Mouse (Mus musculus): ENCODE measurements around the gene Pdap1. TPM values are rescaled to one million over a fixed set of nuclear protein-coding genes. Genes with fewer than 3 reads are reported as not detected.

Gene Pdap1
- polyA plus RNA-seq, 1 experiment: 74.2 TPM

DNA sequence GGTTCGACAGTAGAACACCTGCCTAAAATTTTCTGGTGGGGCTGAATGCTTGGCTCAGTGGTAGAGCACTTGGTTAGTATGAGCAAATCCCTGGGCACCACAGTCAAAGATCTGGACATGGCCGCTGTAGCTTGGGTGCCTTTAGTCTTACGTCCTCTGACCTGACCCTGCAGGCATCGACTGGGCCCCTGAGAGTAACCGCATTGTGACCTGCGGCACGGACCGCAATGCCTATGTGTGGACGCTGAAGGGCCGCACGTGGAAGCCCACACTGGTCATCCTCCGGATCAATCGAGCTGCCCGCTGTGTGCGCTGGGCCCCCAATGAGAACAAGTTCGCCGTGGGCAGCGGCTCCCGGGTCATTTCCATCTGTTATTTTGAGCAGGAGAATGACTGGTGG lies 16.6 kb downstream of the Pdap1 start:
- Histone ChIP-seq H3K4me1 (ENCODE audit: control insufficient read depth, insufficient read depth, low read length) (no peaks in the 10 kb centered on the region), H3K27ac (ENCODE audit: insufficient read depth, low read length) (no peak overlapping the region), H3K4me3 (ENCODE audit: insufficient read depth, low read length) (no peak overlapping the region)
- TF ChIP-seq CTCF (IDR thresholded peaks at IDR 0.05; ENCODE audit: extremely low read depth, insufficient read depth, low read length) (no peak), POLR2A (IDR thresholded peaks at IDR 0.05; ENCODE audit: extremely low read depth, insufficient read depth, low read length) (no peak)

DNA sequence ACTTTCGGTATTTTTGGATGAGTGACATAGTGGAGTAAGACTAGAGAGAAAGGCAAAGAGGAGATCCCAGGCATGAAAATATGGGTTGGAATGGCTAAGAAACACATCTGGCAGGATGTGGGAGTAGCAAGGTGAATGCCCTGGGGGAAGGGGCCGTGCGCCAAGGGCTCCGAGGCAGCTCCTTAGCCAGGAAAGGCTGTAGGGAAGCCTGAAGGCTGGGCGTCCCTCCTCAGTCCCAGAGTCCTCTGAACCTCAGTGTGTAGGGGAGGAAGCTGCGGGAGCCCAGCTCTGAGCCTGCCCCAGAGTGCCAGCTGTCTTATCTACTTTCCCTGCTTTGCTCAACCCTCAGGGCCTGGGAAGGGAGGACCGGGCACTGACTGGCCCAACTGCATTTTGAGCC lies 19.1 kb downstream of the Pdap1 start:
- no peaks in the 10 kb centered on the region for H3K4me1 ChIP-seq (ENCODE audit: control insufficient read depth, insufficient read depth, low read length)
- no peak overlapping the region for H3K27ac ChIP-seq (ENCODE audit: insufficient read depth, low read length)
- TF ChIP-seq CTCF (IDR thresholded peaks at IDR 0.05; ENCODE audit: extremely low read depth, insufficient read depth, low read length): no peak
- no peak for TF ChIP-seq POLR2A (IDR thresholded peaks at IDR 0.05; ENCODE audit: extremely low read depth, insufficient read depth, low read length)
- no peak overlapping the region for H3K4me3 ChIP-seq (ENCODE audit: insufficient read depth, low read length)

DNA sequence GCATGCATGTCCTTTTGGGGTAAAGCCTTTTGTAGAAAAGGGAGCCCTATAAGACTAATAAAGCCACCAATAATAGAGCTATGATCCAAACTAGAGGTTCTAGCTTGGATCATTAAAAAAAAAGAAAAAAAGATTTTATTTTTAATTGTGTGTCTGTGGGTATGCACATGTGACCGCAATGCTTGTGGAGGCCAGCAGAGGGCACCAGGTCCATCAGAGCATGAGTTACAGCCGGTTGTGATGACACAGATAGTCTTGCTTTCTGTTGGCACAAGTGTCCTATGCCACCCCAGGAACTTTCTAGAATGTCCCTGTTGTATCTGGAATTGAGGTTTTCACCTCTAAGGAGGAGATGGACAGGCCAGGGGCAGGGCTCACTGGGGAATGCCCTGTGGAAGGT lies 20.7 kb downstream of the Pdap1 start:
- no peaks in the 10 kb centered on the region for H3K4me1 ChIP-seq (ENCODE audit: control insufficient read depth, insufficient read depth, low read length)
- no peak overlapping the region for H3K27ac ChIP-seq (ENCODE audit: insufficient read depth, low read length)
- no peak overlapping the region for H3K4me3 ChIP-seq (ENCODE audit: insufficient read depth, low read length)
- TF ChIP-seq CTCF (IDR thresholded peaks at IDR 0.05; ENCODE audit: extremely low read depth, insufficient read depth, low read length) (peak; percentile 9; the same call in 1 of the 2 replicates), POLR2A (IDR thresholded peaks at IDR 0.05; ENCODE audit: extremely low read depth, insufficient read depth, low read length) (no peak)

DNA sequence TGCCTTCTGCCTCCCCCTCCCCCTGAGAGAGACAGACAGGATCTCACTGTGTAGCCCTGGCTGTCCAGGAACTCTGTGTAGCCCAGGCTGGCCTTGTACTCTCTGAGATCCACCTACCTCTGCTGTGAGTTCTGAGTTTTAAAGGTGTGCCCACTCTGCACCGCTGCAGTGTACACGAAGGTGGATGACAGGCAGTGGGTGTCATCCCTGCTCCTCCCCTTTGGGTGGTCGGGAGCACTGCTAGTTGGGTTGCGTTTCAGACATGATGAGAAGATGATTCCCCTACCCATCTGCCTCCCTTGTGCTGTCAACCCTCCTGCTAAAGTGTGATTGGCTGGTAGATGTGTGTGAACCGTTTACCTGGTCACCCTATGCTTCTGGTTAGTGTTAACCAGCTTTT lies 21.6 kb downstream of the Pdap1 start:
- TF ChIP-seq CTCF (IDR thresholded peaks at IDR 0.05; ENCODE audit: extremely low read depth, insufficient read depth, low read length) (no peak), POLR2A (IDR thresholded peaks at IDR 0.05; ENCODE audit: extremely low read depth, insufficient read depth, low read length) (no peak)
- Histone ChIP-seq H3K4me1 (ENCODE audit: control insufficient read depth, insufficient read depth, low read length) (no peaks in the 10 kb centered on the region), H3K4me3 (ENCODE audit: insufficient read depth, low read length) (no peak overlapping the region), H3K27ac (ENCODE audit: insufficient read depth, low read length) (no peak overlapping the region)

DNA sequence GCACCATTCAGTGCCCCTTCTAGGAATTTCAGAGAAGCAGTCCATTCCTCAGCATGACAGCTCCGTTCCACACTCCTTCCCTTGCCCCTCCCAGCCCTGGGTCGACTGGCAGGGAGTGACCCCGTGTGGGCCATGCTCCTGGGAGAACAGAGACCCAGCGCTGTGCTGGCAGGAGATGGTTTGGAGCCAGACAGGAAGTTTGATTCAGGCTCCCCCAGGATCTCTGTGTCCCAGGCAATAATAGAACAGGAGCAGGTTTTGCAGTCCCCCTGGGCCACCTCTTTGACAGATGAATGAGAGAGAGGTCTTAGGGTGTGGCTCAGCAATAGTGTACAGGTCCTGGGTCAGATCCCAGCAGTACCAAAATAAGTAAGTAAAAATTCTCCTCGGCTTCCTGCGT lies 22.0 kb downstream of the Pdap1 start:
- Histone ChIP-seq H3K27ac (ENCODE audit: insufficient read depth, low read length) (no peak overlapping the region), H3K4me1 (ENCODE audit: control insufficient read depth, insufficient read depth, low read length) (no peaks in the 10 kb centered on the region), H3K4me3 (ENCODE audit: insufficient read depth, low read length) (no peak overlapping the region)
- TF ChIP-seq CTCF (IDR thresholded peaks at IDR 0.05; ENCODE audit: extremely low read depth, insufficient read depth, low read length) (no peak), POLR2A (IDR thresholded peaks at IDR 0.05; ENCODE audit: extremely low read depth, insufficient read depth, low read length) (no peak)

DNA sequence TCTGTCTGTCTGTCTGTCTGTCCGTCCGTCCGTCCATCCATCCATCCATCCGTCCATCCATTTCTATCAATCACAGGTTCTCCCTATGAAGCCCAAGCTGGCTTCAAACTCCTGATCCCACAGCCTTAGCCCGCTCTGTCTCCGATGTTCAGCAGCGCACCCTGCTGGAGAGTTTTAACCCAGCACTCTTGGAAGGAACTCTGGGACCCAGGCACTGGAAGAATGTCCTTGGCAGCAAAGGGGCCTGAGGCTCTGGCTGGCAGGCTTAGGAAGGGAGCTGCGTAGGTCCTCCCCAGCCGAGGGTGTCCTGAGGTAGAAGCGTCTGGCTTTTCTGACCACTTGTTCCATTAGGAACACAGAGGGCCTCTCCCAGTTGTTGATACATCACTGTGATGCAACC lies 23.1 kb downstream of the Pdap1 start:
- peak overlapping the region; percentile 24; the same call in 1 of the 2 replicates for H3K27ac ChIP-seq (ENCODE audit: insufficient read depth, low read length)
- H3K4me1 ChIP-seq (ENCODE audit: control insufficient read depth, insufficient read depth, low read length): no peaks in the 10 kb centered on the region
- TF ChIP-seq POLR2A (IDR thresholded peaks at IDR 0.05; ENCODE audit: extremely low read depth, insufficient read depth, low read length) (no peak), CTCF (IDR thresholded peaks at IDR 0.05; ENCODE audit: extremely low read depth, insufficient read depth, low read length) (peak; percentile 45)
- H3K4me3 ChIP-seq (ENCODE audit: insufficient read depth, low read length): no peak overlapping the region

DNA sequence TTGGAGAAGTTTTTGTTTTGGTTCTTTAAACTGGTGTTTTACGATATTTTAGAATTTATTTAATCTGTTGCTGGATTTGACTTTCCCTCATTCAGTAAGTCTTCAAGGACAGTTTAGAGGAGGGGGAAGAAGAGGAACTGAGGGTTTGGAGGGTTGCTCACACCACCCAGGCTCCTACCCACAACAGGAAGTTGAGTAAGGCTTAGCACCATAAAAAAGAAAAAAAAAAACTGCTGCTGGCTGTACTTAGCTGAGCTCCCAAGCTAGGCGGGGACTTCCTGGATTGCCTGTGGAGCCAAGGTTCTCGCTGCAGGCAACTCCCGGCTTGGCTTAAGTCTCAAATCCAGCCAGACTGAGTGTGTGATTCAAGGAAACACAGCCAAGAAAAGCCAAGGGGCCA lies 23.7 kb downstream of the Pdap1 start:
- Histone ChIP-seq H3K27ac (ENCODE audit: insufficient read depth, low read length) (0 out of 2 replicates have a peak overlapping the region, but pooled peaks have one; percentile 5), H3K4me1 (ENCODE audit: control insufficient read depth, insufficient read depth, low read length) (no peaks in the 10 kb centered on the region), H3K4me3 (ENCODE audit: insufficient read depth, low read length) (no peak overlapping the region)
- TF ChIP-seq POLR2A (IDR thresholded peaks at IDR 0.05; ENCODE audit: extremely low read depth, insufficient read depth, low read length): no peak
- TF ChIP-seq CTCF (IDR thresholded peaks at IDR 0.05; ENCODE audit: extremely low read depth, insufficient read depth, low read length): no peak

DNA sequence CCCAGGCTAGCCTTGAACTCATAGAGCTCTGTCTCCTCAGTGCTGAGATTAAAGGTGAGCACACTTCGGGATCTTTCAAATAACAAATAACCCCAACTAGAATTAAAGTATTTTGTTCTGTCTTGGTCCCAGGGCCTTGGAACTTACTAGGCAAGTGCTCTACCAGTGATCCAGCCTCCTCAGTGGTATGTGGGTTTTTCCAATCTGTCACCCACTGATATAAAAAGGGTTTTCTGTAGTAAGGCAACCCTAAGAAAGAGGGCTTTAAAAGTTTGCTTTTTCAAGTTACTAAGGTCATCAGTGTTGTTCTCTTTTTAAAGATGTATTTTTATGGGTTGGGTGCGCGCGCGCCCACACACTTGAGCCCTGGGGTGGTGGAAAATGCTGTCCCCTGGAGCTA lies 24.3 kb downstream of the Pdap1 start:
- H3K27ac ChIP-seq (ENCODE audit: insufficient read depth, low read length): 0 out of 2 replicates have a peak overlapping the region, but pooled peaks have one; percentile 5
- no peaks in the 10 kb centered on the region for H3K4me1 ChIP-seq (ENCODE audit: control insufficient read depth, insufficient read depth, low read length)
- H3K4me3 ChIP-seq (ENCODE audit: insufficient read depth, low read length): no peak overlapping the region
- TF ChIP-seq POLR2A (IDR thresholded peaks at IDR 0.05; ENCODE audit: extremely low read depth, insufficient read depth, low read length) (no peak), CTCF (IDR thresholded peaks at IDR 0.05; ENCODE audit: extremely low read depth, insufficient read depth, low read length) (no peak)

DNA sequence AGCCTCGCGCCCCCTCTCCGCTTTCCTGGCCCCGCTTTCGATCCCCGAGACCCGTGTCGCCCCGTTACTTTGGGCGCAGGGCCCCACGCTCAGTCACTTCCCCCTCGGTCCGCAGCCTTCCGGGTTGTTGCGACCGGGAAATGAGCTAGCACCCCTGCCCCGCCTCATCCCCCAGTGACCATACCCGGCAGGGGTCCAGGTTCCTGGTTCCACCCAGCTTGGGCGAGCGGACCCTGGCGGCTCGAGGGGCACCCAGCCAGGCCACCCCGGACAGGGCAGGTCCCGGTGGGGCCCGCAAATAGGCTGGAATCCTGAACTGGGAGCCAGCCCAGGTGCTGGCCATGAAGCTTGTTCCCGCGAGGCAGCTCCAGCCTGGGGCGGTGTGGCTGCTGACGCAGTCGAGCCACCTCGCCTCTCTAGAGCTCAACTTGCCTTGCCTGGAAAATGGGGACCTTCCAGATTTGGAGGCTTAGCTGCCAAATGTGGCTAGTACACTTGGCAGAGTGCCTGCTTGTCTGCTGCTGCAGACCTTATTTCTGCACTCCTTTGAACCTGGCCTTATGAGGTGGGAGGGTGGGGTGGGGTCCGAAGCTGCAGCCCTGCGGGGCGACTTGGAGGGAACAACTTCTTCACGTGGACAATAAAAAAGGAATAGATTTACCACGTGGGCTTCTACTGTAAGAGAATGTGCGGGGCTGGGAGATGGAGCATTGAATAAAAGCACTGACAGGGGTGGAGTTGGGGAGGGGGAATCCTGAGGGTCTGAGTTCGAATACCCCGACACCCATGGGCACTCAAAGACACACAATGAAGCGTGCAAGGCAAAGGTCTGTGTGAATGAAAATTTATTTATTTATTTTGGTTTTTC lies 25.2 kb downstream of the Pdap1 start:
- TF ChIP-seq POLR2A (IDR thresholded peaks at IDR 0.05; ENCODE audit: extremely low read depth, insufficient read depth, low read length) (no peak), CTCF (IDR thresholded peaks at IDR 0.05; ENCODE audit: extremely low read depth, insufficient read depth, low read length) (no peak)
- Histone ChIP-seq H3K27ac (ENCODE audit: insufficient read depth, low read length) (peak overlapping the region; percentile 67), H3K4me3 (ENCODE audit: insufficient read depth, low read length) (peak overlapping the region; percentile 61), H3K4me1 (ENCODE audit: control insufficient read depth, insufficient read depth, low read length) (no peaks in the 10 kb centered on the region)

DNA sequence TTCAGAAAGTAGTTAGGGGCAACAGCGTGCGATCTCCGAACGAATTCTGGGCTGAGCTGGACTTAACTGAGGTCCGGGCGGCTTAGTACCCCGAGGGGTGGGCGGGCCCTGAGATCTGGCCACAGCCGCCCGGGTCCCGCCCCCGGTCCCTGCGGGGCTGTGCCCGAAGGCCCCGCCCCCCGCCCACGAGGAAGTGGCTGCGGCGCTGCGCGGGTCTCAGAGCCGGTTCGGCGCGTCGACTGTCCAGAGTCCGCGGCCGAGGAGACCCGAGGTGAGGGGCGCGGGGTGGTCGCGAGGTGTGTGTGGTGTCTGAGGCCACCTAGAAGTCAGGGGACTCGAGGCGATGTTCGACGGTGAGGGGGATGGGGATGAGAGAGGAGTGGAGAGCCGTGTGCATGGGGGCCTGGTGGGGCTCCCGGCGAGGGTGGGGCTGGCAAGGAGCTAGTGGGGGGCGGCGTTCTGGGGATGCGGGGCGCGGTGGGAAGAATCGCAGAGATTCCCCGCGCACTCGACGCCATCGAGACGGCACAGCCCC lies 25.9 kb downstream of the Pdap1 start, which contains the start of gene Arpc1b:
Arpc1b (plus strand) TSS at position 145 of the 535 bp plus-strand sequence.
- H3K4me3 ChIP-seq (ENCODE audit: insufficient read depth, low read length): peak within 1 kb of the TSS; percentile 61
- peak within 1 kb of the TSS; percentile 67 for H3K27ac ChIP-seq (ENCODE audit: insufficient read depth, low read length)
- H3K4me1 ChIP-seq (ENCODE audit: control insufficient read depth, insufficient read depth, low read length): no peaks in the 10 kb centered on the region
- TF ChIP-seq CTCF (IDR thresholded peaks at IDR 0.05; ENCODE audit: extremely low read depth, insufficient read depth, low read length) (no peak), POLR2A (IDR thresholded peaks at IDR 0.05; ENCODE audit: extremely low read depth, insufficient read depth, low read length) (no peak)
